Mouse (Mus musculus): ENCODE results near the gene Fam178b. TPM values are rescaled to one million over a fixed set of nuclear protein-coding genes. Genes with fewer than 3 reads are reported as not detected.
"Not testable (repeated sequence)": the region's sequence is repeated elsewhere in the genome, so short reads cannot be mapped to it uniquely, and the experiment has no call there.

Gene Fam178b
- polyA plus RNA-seq, 1 experiment from 2014 or later, result 0.25 TPM

- Histone ChIP-seq H3K27ac (peak overlapping the region; percentile 75; the same call in 1 of the 2 replicates), H3K4me1 (replicated peaks) (peaks cover 22% of the 10 kb centered on the region), H3K9me3 (no peaks in the 10 kb centered on the region), H3K4me3 (replicated peaks) (peak overlapping the region; percentile 79), H3K36me3 (peaks cover 31% of the 10 kb centered on the region), H3K9ac (peak overlapping the region; percentile 80), H3K4me2 (replicated peaks) (peak overlapping the region; percentile 84), H3K27me3 (replicated peaks) (no peaks in the 10 kb centered on the region)
- 68% methylated on average over 19 of the region's 19 CpGs for WGBS
- ATAC-seq, result no peak
These were observed 137.0 kb downstream of the Fam178b start for GRCm38 (mm10) chr1:36545845-36546600.

- peaks cover 26% of the 10 kb centered on the region for H3K36me3 ChIP-seq
- H3K9me3 ChIP-seq, result no peaks in the 10 kb centered on the region
- H3K27ac ChIP-seq, result no peak overlapping the region
- H3K4me1 ChIP-seq (replicated peaks), result peaks cover 22% of the 10 kb centered on the region
- H3K4me2 ChIP-seq (replicated peaks), result peak overlapping the region; percentile 84; the same call in 1 of the 2 replicates
- WGBS, result 78% methylated on average over 2 of the region's 2 CpGs
- no peaks in the 10 kb centered on the region for H3K27me3 ChIP-seq (replicated peaks)
- no peak overlapping the region for H3K9ac ChIP-seq
- no peak for ATAC-seq
- H3K4me3 ChIP-seq (replicated peaks), result no peak overlapping the region
These were observed 137.6 kb downstream of the Fam178b start for GRCm38 (mm10) chr1:36545382-36545781.

GRCm38 (mm10) chr1:36542925-36543324 is 140.1 kb downstream of the Fam178b start:
- no peak for ATAC-seq
- peaks cover 20% of the 10 kb centered on the region for H3K36me3 ChIP-seq
- H3K4me3 ChIP-seq (replicated peaks), result no peak overlapping the region

GRCm38 (mm10) chr1:36541844-36542243 is 141.1 kb downstream of the Fam178b start:
- Histone ChIP-seq H3K9ac (no peak overlapping the region), H3K4me3 (replicated peaks) (no peak overlapping the region), H3K36me3 (peaks cover 20% of the 10 kb centered on the region), H3K27me3 (replicated peaks) (no peaks in the 10 kb centered on the region), H3K27ac (no peak overlapping the region), H3K4me1 (replicated peaks) (no peaks in the 10 kb centered on the region), H3K4me2 (replicated peaks) (no peak overlapping the region), H3K9me3 (no peaks in the 10 kb centered on the region)
- WGBS, result 96% methylated on average over 16 of the region's 16 CpGs
- no peak for ATAC-seq

More at GRCm38 (mm10) chr1:36542925-36543324, 140.1 kb downstream of the Fam178b start:
- no peaks in the 10 kb centered on the region for H3K27me3 ChIP-seq (replicated peaks)
- no peak overlapping the region for H3K9ac ChIP-seq
- no peak overlapping the region for H3K4me2 ChIP-seq (replicated peaks)
- H3K4me1 ChIP-seq (replicated peaks), result peaks cover 5% of the 10 kb centered on the region
- 88% methylated on average over 9 of the region's 9 CpGs for WGBS
- no peak overlapping the region for H3K27ac ChIP-seq
- H3K9me3 ChIP-seq, result no peaks in the 10 kb centered on the region

- Histone ChIP-seq H3K27ac (no peak overlapping the region), H3K9me3 (no peaks in the 10 kb centered on the region), H3K4me3 (replicated peaks) (no peak overlapping the region), H3K27me3 (replicated peaks) (no peaks in the 10 kb centered on the region), H3K36me3 (peaks cover 20% of the 10 kb centered on the region), H3K4me2 (replicated peaks) (no peak overlapping the region), H3K4me1 (replicated peaks) (no peaks in the 10 kb centered on the region), H3K9ac (no peak overlapping the region)
- ATAC-seq, result no peak
- 94% methylated on average over 12 of the region's 12 CpGs for WGBS
These were observed 142.2 kb downstream of the Fam178b start for GRCm38 (mm10) chr1:36540807-36541206.

GRCm38 (mm10) chr1:36540132-36540531 is 142.9 kb downstream of the Fam178b start:
- no peaks in the 10 kb centered on the region for H3K4me1 ChIP-seq (replicated peaks)
- ATAC-seq, result no peak
- no peaks in the 10 kb centered on the region for H3K27me3 ChIP-seq (replicated peaks)
- no peak overlapping the region for H3K9ac ChIP-seq
- peaks cover 20% of the 10 kb centered on the region for H3K36me3 ChIP-seq
- H3K9me3 ChIP-seq, result no peaks in the 10 kb centered on the region
- 85% methylated on average over 11 of the region's 11 CpGs for WGBS
- no peak overlapping the region for H3K4me2 ChIP-seq (replicated peaks)
- no peak overlapping the region for H3K27ac ChIP-seq
- H3K4me3 ChIP-seq (replicated peaks), result no peak overlapping the region

GRCm38 (mm10) chr1:36539186-36539585 is 143.8 kb downstream of the Fam178b start, which contains the start of gene Gm42417:
TSS of gene Gm42417 (minus strand) at chr1:36539429.
- H3K27me3 ChIP-seq (replicated peaks), result no peaks in the 10 kb centered on the region
- H3K9me3 ChIP-seq, result no peaks in the 10 kb centered on the region
- 0 out of 2 replicates have a peak, but pooled peaks cover 3% of the 10 kb centered on the region for H3K4me1 ChIP-seq (replicated peaks)
- 43% methylated on average over 9 of the region's 9 CpGs for WGBS
- H3K4me3 ChIP-seq (replicated peaks), result no peak within 1 kb of the TSS
- peaks cover 20% of the 10 kb centered on the region for H3K36me3 ChIP-seq
- 0 out of 2 replicates have a peak within 1 kb of the TSS, but pooled peaks have one; percentile 36 for H3K27ac ChIP-seq
- ATAC-seq, result peak; percentile 78
- no peak within 1 kb of the TSS for H3K9ac ChIP-seq
- H3K4me2 ChIP-seq (replicated peaks), result no peak within 1 kb of the TSS

GRCm38 (mm10) chr1:36538727-36539126 is 144.3 kb downstream of the Fam178b start:
- Histone ChIP-seq H3K36me3 (peaks cover 20% of the 10 kb centered on the region), H3K4me1 (replicated peaks) (0 out of 2 replicates have a peak, but pooled peaks cover 3% of the 10 kb centered on the region), H3K27ac (no peak overlapping the region), H3K9me3 (no peaks in the 10 kb centered on the region), H3K4me3 (replicated peaks) (no peak overlapping the region), H3K4me2 (replicated peaks) (no peak overlapping the region), H3K27me3 (replicated peaks) (no peaks in the 10 kb centered on the region), H3K9ac (no peak overlapping the region)
- no peak for ATAC-seq
- 75% methylated on average over 4 of the region's 4 CpGs for WGBS

- WGBS, result 93% methylated on average over 9 of the region's 9 CpGs
- not testable (repeated sequence) for H3K27ac ChIP-seq; H3K9me3 ChIP-seq; H3K4me3 ChIP-seq (replicated peaks); H3K27me3 ChIP-seq (replicated peaks); ATAC-seq; H3K4me1 ChIP-seq (replicated peaks); H3K4me2 ChIP-seq (replicated peaks); H3K9ac ChIP-seq
- peaks cover 18% of the 10 kb centered on the region for H3K36me3 ChIP-seq
These were observed 146.2 kb downstream of the Fam178b start, which contains the start of gene Ankrd23 for GRCm38 (mm10) chr1:36536783-36537182. TSS of gene Ankrd23 (minus strand) at chr1:36536883.

- 60% methylated on average over 8 of the region's 8 CpGs for WGBS
- H3K4me3 ChIP-seq (replicated peaks), result no peak overlapping the region
- H3K4me2 ChIP-seq (replicated peaks), result no peak overlapping the region
- no peak for ATAC-seq
- no peak overlapping the region for H3K9ac ChIP-seq
- H3K27me3 ChIP-seq (replicated peaks), result no peaks in the 10 kb centered on the region
- H3K27ac ChIP-seq, result no peak overlapping the region
- H3K36me3 ChIP-seq, result peaks cover 14% of the 10 kb centered on the region; the same call in 1 of the 2 replicates
- no peaks in the 10 kb centered on the region for H3K9me3 ChIP-seq
- 0 out of 2 replicates have a peak, but pooled peaks cover 3% of the 10 kb centered on the region for H3K4me1 ChIP-seq (replicated peaks)
These were observed 146.6 kb downstream of the Fam178b start for GRCm38 (mm10) chr1:36536397-36536728.

GRCm38 (mm10) chr1:36535477-36536396 is 147.2 kb downstream of the Fam178b start:
- Histone ChIP-seq H3K4me3 (replicated peaks) (no peak overlapping the region), H3K27ac (no peak overlapping the region), H3K4me2 (replicated peaks) (no peak overlapping the region), H3K36me3 (peaks cover 12% of the 10 kb centered on the region; the same call in 1 of the 2 replicates), H3K4me1 (replicated peaks) (0 out of 2 replicates have a peak, but pooled peaks cover 3% of the 10 kb centered on the region), H3K9me3 (no peaks in the 10 kb centered on the region), H3K9ac (no peak overlapping the region), H3K27me3 (replicated peaks) (no peaks in the 10 kb centered on the region)
- no peak for ATAC-seq
- WGBS, result 81% methylated on average over 11 of the region's 11 CpGs

- Histone ChIP-seq H3K27ac (no peak overlapping the region), H3K36me3 (peaks cover 9% of the 10 kb centered on the region; the same call in 1 of the 2 replicates), H3K4me2 (replicated peaks) (no peak overlapping the region), H3K4me1 (replicated peaks) (0 out of 2 replicates have a peak, but pooled peaks cover 3% of the 10 kb centered on the region), H3K27me3 (replicated peaks) (no peaks in the 10 kb centered on the region), H3K9ac (no peak overlapping the region), H3K9me3 (no peaks in the 10 kb centered on the region), H3K4me3 (replicated peaks) (no peak overlapping the region)
- 69% methylated on average over 6 of the region's 6 CpGs for WGBS
- ATAC-seq, result peak; percentile 32; the same call in 1 of the 2 replicates
These were observed 148.4 kb downstream of the Fam178b start for GRCm38 (mm10) chr1:36534595-36535058.
